Mouse (Mus musculus) liver, adult 2 months (tissue): ENCODE results near the gene Slc35e3.

Experiments
- CTCF ChIP-seq: fragments of 200-500 bp; IDR thresholded peaks from 2 replicates; pipeline ENCODE4 v1.5.1; 2011; ENCODE audit warnings: low read depth, low read length, control low read depth
- POLR2A ChIP-seq: fragments of 200-500 bp; IDR thresholded peaks from 2 replicates; pipeline ENCODE4 v1.6.1; 2011; ENCODE audit warnings: low read length, control low read depth; ENCODE audit not compliant: insufficient read depth; ENCODE audit errors: extremely low read depth

GRCm38 (mm10) chr10:117696827-117697560, 49.2 kb downstream of the Slc35e3 start:
- TF ChIP-seq POLR2A (no peak), CTCF (no peak)
